Mouse (Mus musculus): ENCODE data around the gene G6pc. TPM values are rescaled to one million over a fixed set of nuclear protein-coding genes. Genes with fewer than 3 reads are reported as not detected.
A peak's percentile ranks its signal among the peaks of the same experiment; 100 is the strongest.
"Not testable (repeated sequence)": the region's sequence is repeated elsewhere in the genome, so short reads cannot be mapped to it uniquely, and the experiment has no call there.

G6pc gene
- polyA plus RNA-seq (2014; fragmentation: Nextera tagmentation; extraction: Ambion mirVana): not detected in 2 replicates

DNA sequence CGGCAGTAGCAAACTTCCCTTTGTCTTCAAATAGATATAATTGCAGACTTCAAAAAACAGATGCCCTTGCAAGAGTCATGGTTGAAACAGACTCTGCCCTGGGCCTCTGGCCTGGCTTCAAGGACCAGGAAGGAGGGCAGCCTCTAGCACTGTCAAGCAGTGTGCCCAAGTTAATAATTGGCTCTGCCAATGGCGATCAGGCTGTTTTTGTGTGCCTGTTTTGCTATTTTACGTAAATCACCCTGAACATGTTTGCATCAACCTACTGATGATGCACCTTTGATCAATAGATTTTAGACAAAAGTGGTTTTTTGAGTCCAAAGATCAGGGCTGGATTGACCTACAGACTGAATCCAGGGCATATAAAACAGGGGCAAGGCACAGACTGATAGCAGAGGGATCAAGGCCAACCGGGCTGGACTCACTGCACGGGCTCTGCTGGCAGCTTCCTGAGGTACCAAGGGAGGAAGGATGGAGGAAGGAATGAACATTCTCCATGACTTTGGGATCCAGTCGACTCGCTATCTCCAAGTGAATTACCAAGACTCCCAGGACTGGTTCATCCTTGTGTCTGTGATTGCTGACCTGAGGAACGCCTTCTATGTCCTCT, at the start of gene G6pc:
Gene G6pc, plus strand, starts transcription at position 236 of the 610 bp plus-strand sequence.
- Histone ChIP-seq H3K9ac (ENCODE audit: low read length) (no peak within 1 kb of the TSS), H3K4me2 (ENCODE audit: low read depth) (no peak within 1 kb of the TSS)

GRCm38 (mm10) chr11:101323609-101324008, 43.8 kb upstream of the G6pc start:
- H3K4me3 ChIP-seq (ENCODE audit: low read depth, low read length): no peak overlapping the region
- H3K36me3 ChIP-seq (ENCODE audit: control insufficient read depth, insufficient read depth, low read length): peaks cover 13% of the 10 kb centered on the region
- 25% methylated on average over 4 of the region's 4 CpGs for WGBS
- DNase-seq (ENCODE audit: low spot score) (peak; percentile 77), ATAC-seq (ENCODE audit: insufficient read depth, low FRiP score, low TSS enrichment) (no peak)
- no peak overlapping the region for H3K4me2 ChIP-seq (ENCODE audit: low read depth)
- no peak overlapping the region for H3K9ac ChIP-seq (ENCODE audit: low read length)
- H3K9me3 ChIP-seq (ENCODE audit: control insufficient read depth, low read length): no peaks in the 10 kb centered on the region
- no peaks in the 10 kb centered on the region for H3K27me3 ChIP-seq (ENCODE audit: control insufficient read depth, insufficient read depth, low read length)
- no peaks in the 10 kb centered on the region for H3K4me1 ChIP-seq (ENCODE audit: control insufficient read depth, insufficient read depth, low read length)
- no peak overlapping the region for H3K27ac ChIP-seq (ENCODE audit: low read depth, low read length)

More for the DNA sequence above, at the start of gene G6pc:
- 84% methylated on average over 8 of the region's 8 CpGs for WGBS
- no peaks in the 10 kb centered on the region for H3K36me3 ChIP-seq (ENCODE audit: control insufficient read depth, insufficient read depth, low read length)
- DNase-seq (ENCODE audit: low spot score) (no peak), ATAC-seq (ENCODE audit: insufficient read depth, low FRiP score, low TSS enrichment) (no peak)
- H3K4me3 ChIP-seq (ENCODE audit: low read depth, low read length): no peak within 1 kb of the TSS
- no peaks in the 10 kb centered on the region for H3K4me1 ChIP-seq (ENCODE audit: control insufficient read depth, insufficient read depth, low read length)
- H3K9me3 ChIP-seq (ENCODE audit: control insufficient read depth, low read length): no peaks in the 10 kb centered on the region
- no peak within 1 kb of the TSS for H3K27ac ChIP-seq (ENCODE audit: low read depth, low read length)
- no peaks in the 10 kb centered on the region for H3K27me3 ChIP-seq (ENCODE audit: control insufficient read depth, insufficient read depth, low read length)

- H3K4me1 ChIP-seq (ENCODE audit: control insufficient read depth, insufficient read depth, low read length): no peaks in the 10 kb centered on the region
- H3K4me3 ChIP-seq (ENCODE audit: low read depth, low read length): no peak within 1 kb of the TSS
- DNase-seq (ENCODE audit: low spot score): no peak
- H3K27ac ChIP-seq (ENCODE audit: low read depth, low read length): no peak within 1 kb of the TSS
- no peak for ATAC-seq (ENCODE audit: insufficient read depth, low FRiP score, low TSS enrichment)
- H3K36me3 ChIP-seq (ENCODE audit: control insufficient read depth, insufficient read depth, low read length): peaks cover 13% of the 10 kb centered on the region
- no peaks in the 10 kb centered on the region for H3K9me3 ChIP-seq (ENCODE audit: control insufficient read depth, low read length)
- H3K27me3 ChIP-seq (ENCODE audit: control insufficient read depth, insufficient read depth, low read length): no peaks in the 10 kb centered on the region
- H3K9ac ChIP-seq (ENCODE audit: low read length): no peak within 1 kb of the TSS
- no peak within 1 kb of the TSS for H3K4me2 ChIP-seq (ENCODE audit: low read depth)
- 96% methylated on average over 5 of the region's 5 CpGs for WGBS
Measured at GRCm38 (mm10) chr11:101324763-101325162, 42.6 kb upstream of the G6pc start, which contains the start of gene Aoc2. Gene Aoc2 (plus strand): TSS chr11:101325063.

GRCm38 (mm10) chr11:101325201-101325600, 42.2 kb upstream of the G6pc start:
- not testable (repeated sequence) for DNase-seq (ENCODE audit: low spot score); H3K9ac ChIP-seq (ENCODE audit: low read length); ATAC-seq (ENCODE audit: insufficient read depth, low FRiP score, low TSS enrichment); H3K27ac ChIP-seq (ENCODE audit: low read depth, low read length); H3K27me3 ChIP-seq (ENCODE audit: control insufficient read depth, insufficient read depth, low read length); H3K4me1 ChIP-seq (ENCODE audit: control insufficient read depth, insufficient read depth, low read length); H3K4me2 ChIP-seq (ENCODE audit: low read depth); H3K4me3 ChIP-seq (ENCODE audit: low read depth, low read length); H3K9me3 ChIP-seq (ENCODE audit: control insufficient read depth, low read length); H3K36me3 ChIP-seq (ENCODE audit: control insufficient read depth, insufficient read depth, low read length)
- 93% methylated on average over 11 of the region's 11 CpGs for WGBS

DNA sequence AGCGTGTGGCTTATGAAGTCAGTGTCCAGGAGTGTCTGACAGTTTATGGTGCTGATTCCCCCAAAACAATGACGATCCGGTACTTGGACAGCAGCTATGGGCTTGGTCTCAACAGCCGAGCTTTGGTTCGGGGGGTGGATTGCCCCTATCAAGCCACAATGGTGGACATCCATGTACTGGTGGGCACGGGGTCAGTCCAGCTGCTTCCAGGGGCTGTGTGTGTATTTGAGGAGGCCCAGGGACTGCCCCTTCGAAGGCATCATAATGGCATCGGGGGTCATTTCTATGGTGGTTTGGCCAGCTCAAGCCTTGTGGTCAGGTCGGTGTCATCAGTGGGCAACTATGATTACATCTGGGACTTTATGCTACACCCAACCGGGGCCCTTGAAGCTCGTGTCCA, 41.2 kb upstream of the G6pc start:
- peaks cover 7% of the 10 kb centered on the region for H3K36me3 ChIP-seq (ENCODE audit: control insufficient read depth, insufficient read depth, low read length)
- ATAC-seq (ENCODE audit: insufficient read depth, low FRiP score, low TSS enrichment): no peak

GRCm38 (mm10) chr11:101327311-101327710, 40.0 kb upstream of the G6pc start:
- no peaks in the 10 kb centered on the region for H3K9me3 ChIP-seq (ENCODE audit: control insufficient read depth, low read length)
- peaks cover 6% of the 10 kb centered on the region for H3K36me3 ChIP-seq (ENCODE audit: control insufficient read depth, insufficient read depth, low read length)
- ATAC-seq (ENCODE audit: insufficient read depth, low FRiP score, low TSS enrichment): no peak
- no peak overlapping the region for H3K4me3 ChIP-seq (ENCODE audit: low read depth, low read length)
- 54% methylated on average over 3 of the region's 3 CpGs for WGBS
- no peaks in the 10 kb centered on the region for H3K4me1 ChIP-seq (ENCODE audit: control insufficient read depth, insufficient read depth, low read length)
- no peak overlapping the region for H3K27ac ChIP-seq (ENCODE audit: low read depth, low read length)
- H3K4me2 ChIP-seq (ENCODE audit: low read depth): no peak overlapping the region
- no peaks in the 10 kb centered on the region for H3K27me3 ChIP-seq (ENCODE audit: control insufficient read depth, insufficient read depth, low read length)
- no peak for DNase-seq (ENCODE audit: low spot score)
- H3K9ac ChIP-seq (ENCODE audit: low read length): no peak overlapping the region

More for the DNA sequence above, 41.2 kb upstream of the G6pc start:
- Histone ChIP-seq H3K27me3 (ENCODE audit: control insufficient read depth, insufficient read depth, low read length) (no peaks in the 10 kb centered on the region), H3K4me1 (ENCODE audit: control insufficient read depth, insufficient read depth, low read length) (no peaks in the 10 kb centered on the region), H3K4me3 (ENCODE audit: low read depth, low read length) (no peak overlapping the region), H3K9me3 (ENCODE audit: control insufficient read depth, low read length) (no peaks in the 10 kb centered on the region), H3K27ac (ENCODE audit: low read depth, low read length) (no peak overlapping the region), H3K9ac (ENCODE audit: low read length) (no peak overlapping the region), H3K4me2 (ENCODE audit: low read depth) (no peak overlapping the region)
- no peak for DNase-seq (ENCODE audit: low spot score)
- 89% methylated on average over 11 of the region's 11 CpGs for WGBS

DNA sequence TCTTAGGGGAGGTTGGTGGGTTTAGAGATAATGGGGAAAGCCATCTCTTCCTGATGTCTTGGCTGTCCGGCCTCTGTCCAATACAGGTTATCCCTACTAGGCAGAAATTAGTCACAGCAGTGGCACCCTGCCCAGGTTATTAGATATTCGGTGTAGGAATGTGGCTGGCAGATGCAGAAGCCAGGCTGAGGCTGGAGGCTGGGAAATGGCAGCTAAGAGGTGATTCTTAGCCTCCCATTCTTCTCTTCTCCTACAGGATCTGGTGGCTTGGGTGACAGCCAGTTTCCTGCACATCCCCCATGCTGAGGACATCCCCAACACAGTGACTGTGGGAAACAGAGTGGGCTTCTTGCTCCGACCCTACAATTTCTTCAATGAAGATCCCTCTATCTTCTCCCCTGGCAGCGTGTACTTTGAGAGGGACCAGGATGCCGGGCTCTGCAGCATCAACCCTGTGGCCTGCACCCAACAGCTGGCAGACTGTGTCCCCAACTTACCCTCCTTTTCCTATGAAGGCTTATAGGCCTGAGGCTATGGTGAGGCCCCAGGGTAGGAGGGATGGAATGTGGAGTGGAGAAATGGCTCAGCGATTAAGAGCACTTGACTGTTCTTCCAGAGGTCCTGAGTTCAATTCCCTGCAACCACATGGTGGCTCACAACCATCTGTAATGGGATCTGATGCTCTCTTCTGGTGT, 38.3 kb upstream of the G6pc start:
- WGBS: 77% methylated on average over 6 of the region's 6 CpGs
- no peak for DNase-seq (ENCODE audit: low spot score)
- no peak overlapping the region for H3K9ac ChIP-seq (ENCODE audit: low read length)

GRCm38 (mm10) chr11:101330371-101330924, 36.9 kb upstream of the G6pc start, which contains the start of gene Aoc3:
Gene Aoc3 (plus strand): TSS chr11:101330605.
- WGBS: 76% methylated on average over 7 of the region's 7 CpGs

More for the DNA sequence above, 38.3 kb upstream of the G6pc start:
- Histone ChIP-seq H3K27me3 (ENCODE audit: control insufficient read depth, insufficient read depth, low read length) (no peaks in the 10 kb centered on the region), H3K36me3 (ENCODE audit: control insufficient read depth, insufficient read depth, low read length) (peaks cover 4% of the 10 kb centered on the region; the same call in 1 of the 2 replicates), H3K27ac (ENCODE audit: low read depth, low read length) (no peak overlapping the region), H3K4me2 (ENCODE audit: low read depth) (no peak overlapping the region), H3K4me3 (ENCODE audit: low read depth, low read length) (no peak overlapping the region), H3K9me3 (ENCODE audit: control insufficient read depth, low read length) (no peaks in the 10 kb centered on the region), H3K4me1 (ENCODE audit: control insufficient read depth, insufficient read depth, low read length) (0 out of 2 replicates have a peak, but pooled peaks cover 3% of the 10 kb centered on the region)
- ATAC-seq (ENCODE audit: insufficient read depth, low FRiP score, low TSS enrichment): no peak

More at GRCm38 (mm10) chr11:101330371-101330924, 36.9 kb upstream of the G6pc start, which contains the start of gene Aoc3:
- DNase-seq (ENCODE audit: low spot score) (no peak), ATAC-seq (ENCODE audit: insufficient read depth, low FRiP score, low TSS enrichment) (no peak)
- Histone ChIP-seq H3K9me3 (ENCODE audit: control insufficient read depth, low read length) (no peaks in the 10 kb centered on the region), H3K36me3 (ENCODE audit: control insufficient read depth, insufficient read depth, low read length) (no peaks in the 10 kb centered on the region), H3K9ac (ENCODE audit: low read length) (no peak within 1 kb of the TSS), H3K27ac (ENCODE audit: low read depth, low read length) (no peak within 1 kb of the TSS), H3K4me2 (ENCODE audit: low read depth) (no peak within 1 kb of the TSS), H3K4me1 (ENCODE audit: control insufficient read depth, insufficient read depth, low read length) (peaks cover 6% of the 10 kb centered on the region; the same call in 1 of the 2 replicates), H3K4me3 (ENCODE audit: low read depth, low read length) (no peak within 1 kb of the TSS), H3K27me3 (ENCODE audit: control insufficient read depth, insufficient read depth, low read length) (no peaks in the 10 kb centered on the region)
